Mouse (Mus musculus) megakaryocyte-erythroid progenitor cell, adult 5-6 weeks (primary cell): ENCODE results near the gene Sox18. TPM values are rescaled to one million over a fixed set of nuclear protein-coding genes. Genes with fewer than 3 reads are reported as not detected.

Source experiments
- ATAC-seq: replicated peaks from 2 replicates; pipeline ENCODE4 v1.8.0; 2016; ENCODE audit warnings: mild to moderate bottlenecking, inconsistent platforms; ENCODE audit not compliant: severe bottlenecking, poor library complexity, low FRiP score, low TSS enrichment
- total RNA-seq, 2 experiments: library from RNA; stranded (forward) in 1 of 2; stranded (reverse) in 1 of 2; fragments of 200-1000, 215-1000 nt in 1 of 2; fragments of >200 nt in 1 of 2; fragmentation: Nextera tagmentation in 1 of 2; gene quantifications; 2 replicates each; pipeline ENCODE4 v1.2.3; 2014 to 2017

The Sox18 gene
- total RNA-seq, 2 experiments from 2014 or later = not detected

GRCm38 (mm10) chr2:181683381-181683780 is 11.9 kb upstream of the Sox18 start:
- no peak for ATAC-seq

- ATAC-seq = no peak
Measured at GRCm38 (mm10) chr2:181681978-181682377, 10.5 kb upstream of the Sox18 start.

GRCm38 (mm10) chr2:181680716-181681117 is 9.3 kb upstream of the Sox18 start:
- no peak for ATAC-seq

- peak; percentile 45 for ATAC-seq
Measured at GRCm38 (mm10) chr2:181679951-181680715, 8.7 kb upstream of the Sox18 start, which contains the start of gene Tcea2. Gene Tcea2 (plus strand): TSS chr2:181680310.

GRCm38 (mm10) chr2:181678780-181679179 is 7.3 kb upstream of the Sox18 start:
- ATAC-seq = peak; percentile 82

- ATAC-seq = no peak
Measured at GRCm38 (mm10) chr2:181677755-181678098, 6.3 kb upstream of the Sox18 start.

- no peak for ATAC-seq
Measured at GRCm38 (mm10) chr2:181677096-181677754, 5.8 kb upstream of the Sox18 start.

- ATAC-seq = no peak
Measured at GRCm38 (mm10) chr2:181676424-181676823, 5.0 kb upstream of the Sox18 start.

GRCm38 (mm10) chr2:181675454-181675853 is 4.0 kb upstream of the Sox18 start:
- no peak for ATAC-seq

- ATAC-seq = no peak
Measured at GRCm38 (mm10) chr2:181674934-181675333, 3.5 kb upstream of the Sox18 start.

- no peak for ATAC-seq
Measured at GRCm38 (mm10) chr2:181673501-181673900, 2.1 kb upstream of the Sox18 start.

- no peak for ATAC-seq
Measured at GRCm38 (mm10) chr2:181671984-181672383, 544 bp upstream of the Sox18 start.

GRCm38 (mm10) chr2:181670913-181671311 is 528 bp downstream of the Sox18 start:
- ATAC-seq = no peak

- peak; percentile 35; the same call in 1 of the 2 replicates for ATAC-seq
Measured at GRCm38 (mm10) chr2:181670285-181670912, 1.0 kb downstream of the Sox18 start.

- ATAC-seq = no peak
Measured at GRCm38 (mm10) chr2:181663298-181663630, 8.2 kb downstream of the Sox18 start.

- no peak for ATAC-seq
Measured at GRCm38 (mm10) chr2:181662620-181663297, 8.7 kb downstream of the Sox18 start.

GRCm38 (mm10) chr2:181659609-181660055 is 11.8 kb downstream of the Sox18 start:
- ATAC-seq = peak; percentile 96

GRCm38 (mm10) chr2:181658930-181659555 is 12.4 kb downstream of the Sox18 start:
- peak; percentile 77 for ATAC-seq

- ATAC-seq = no peak
Measured at GRCm38 (mm10) chr2:181658528-181658927, 12.9 kb downstream of the Sox18 start.

- ATAC-seq = no peak
Measured at GRCm38 (mm10) chr2:181657441-181657840, 14.0 kb downstream of the Sox18 start.
